Mouse (Mus musculus) retina, postnatal 7 days (tissue): ENCODE data around the gene Actg1.

Source experiments
- DNase-seq: peaks from one replicate; pipeline ENCODE4 v3.0.0-alpha.2; 2012; ENCODE audit warnings: low read depth, low spot score

Gene Actg1

DNA sequence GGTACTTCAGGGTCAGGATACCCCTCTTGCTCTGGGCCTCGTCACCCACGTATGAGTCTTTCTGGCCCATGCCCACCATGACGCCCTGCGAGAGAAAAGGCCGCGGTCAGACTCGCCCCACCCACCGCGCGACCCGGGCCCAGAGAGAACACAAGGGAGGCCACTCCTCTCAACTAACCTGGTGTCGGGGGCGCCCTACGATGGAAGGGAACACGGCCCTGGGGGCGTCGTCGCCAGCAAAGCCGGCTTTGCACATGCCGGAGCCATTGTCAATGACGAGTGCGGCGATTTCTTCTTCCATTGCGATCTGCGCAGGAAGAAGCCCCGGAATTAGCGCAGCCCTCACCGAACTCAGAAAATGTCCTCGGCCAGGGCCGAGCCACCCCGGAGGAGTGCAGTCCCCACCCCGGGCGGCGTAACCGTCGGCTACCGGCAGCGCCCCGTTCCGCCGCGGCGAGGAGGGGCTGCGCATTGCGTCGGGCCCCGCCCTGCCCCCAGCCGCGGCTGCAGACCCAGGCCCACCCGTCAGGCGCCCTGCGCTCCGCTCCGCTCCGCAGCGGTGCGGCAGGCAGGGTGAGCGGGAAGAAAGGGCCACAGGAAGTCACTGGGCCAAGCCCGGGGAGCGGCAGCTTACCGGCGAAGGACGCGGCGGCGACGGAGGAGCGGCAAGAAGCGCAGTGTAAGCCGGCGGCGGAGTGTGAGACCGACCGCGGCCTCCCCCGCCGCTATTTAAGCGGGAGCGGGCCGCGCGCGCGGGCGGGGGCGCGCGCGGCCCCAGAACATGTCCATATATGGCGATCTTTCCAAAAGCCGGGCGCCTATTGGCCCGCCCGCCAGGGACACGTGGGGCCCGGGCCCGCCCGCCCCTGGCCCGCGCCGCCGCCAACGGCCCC, at the start of gene Actg1:
Gene Actg1, minus strand, starts transcription at position 752 of the 893 bp plus-strand sequence.
- DNase-seq: peak; percentile 85

DNA sequence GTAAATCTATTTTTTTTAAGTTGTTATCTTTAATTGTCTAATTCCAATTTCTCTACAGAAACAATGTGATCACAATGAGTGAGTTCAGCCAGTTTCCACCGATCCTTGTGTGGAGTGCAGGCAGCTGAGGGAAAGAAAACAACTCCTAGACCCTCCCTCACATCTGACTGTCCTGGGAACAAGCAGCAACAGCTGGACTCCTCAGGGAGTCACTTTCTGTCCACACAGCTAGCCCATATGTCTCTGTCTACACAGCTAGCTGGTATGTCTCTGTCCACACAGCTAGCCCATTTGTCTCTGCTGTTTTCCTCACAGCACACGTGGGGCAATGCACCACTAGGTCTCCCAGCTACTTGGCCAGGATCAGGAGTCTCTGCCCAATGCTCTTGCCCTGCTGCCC, 49.3 kb upstream of the Actg1 start:
- no peak for DNase-seq

DNA sequence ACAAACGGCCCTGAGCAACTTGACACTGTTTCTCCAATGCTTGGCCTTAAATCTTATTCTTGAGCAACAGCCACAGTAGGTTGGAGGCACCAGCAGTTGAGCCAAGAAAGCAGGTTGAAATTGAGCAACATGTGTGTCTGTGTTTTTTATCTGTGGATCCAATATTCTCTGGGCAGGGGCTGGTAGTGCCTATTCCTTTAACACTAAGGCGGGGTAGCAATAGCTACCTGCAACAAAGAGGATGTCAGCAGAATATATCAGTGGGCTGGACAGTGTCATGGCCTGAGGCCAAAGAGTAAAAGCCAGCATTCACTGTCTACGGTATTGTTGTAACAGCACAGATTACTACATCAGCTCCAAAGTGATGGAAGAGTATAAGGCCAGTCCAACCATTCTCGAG, 47.3 kb upstream of the Actg1 start:
- no peak for DNase-seq

DNA sequence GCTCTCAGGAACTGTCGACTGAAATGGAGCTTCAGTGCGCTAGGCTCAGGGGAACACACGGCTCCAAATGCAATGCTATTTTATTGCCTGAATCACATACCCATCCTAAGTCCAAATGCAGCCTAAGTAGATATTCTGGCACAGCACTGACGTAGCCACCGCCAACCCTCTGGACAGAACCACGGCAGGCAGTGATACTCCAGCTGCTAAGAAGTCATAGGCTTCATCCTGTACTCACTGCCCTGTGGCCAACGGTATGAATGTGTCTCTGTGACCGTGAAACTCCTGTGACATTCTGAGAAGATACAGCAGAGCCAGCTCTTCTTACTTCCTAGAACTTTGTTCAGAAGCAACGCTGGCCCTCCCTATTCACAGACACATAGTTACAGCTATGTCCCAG, 40.2 kb upstream of the Actg1 start:
- no peak for DNase-seq

DNA sequence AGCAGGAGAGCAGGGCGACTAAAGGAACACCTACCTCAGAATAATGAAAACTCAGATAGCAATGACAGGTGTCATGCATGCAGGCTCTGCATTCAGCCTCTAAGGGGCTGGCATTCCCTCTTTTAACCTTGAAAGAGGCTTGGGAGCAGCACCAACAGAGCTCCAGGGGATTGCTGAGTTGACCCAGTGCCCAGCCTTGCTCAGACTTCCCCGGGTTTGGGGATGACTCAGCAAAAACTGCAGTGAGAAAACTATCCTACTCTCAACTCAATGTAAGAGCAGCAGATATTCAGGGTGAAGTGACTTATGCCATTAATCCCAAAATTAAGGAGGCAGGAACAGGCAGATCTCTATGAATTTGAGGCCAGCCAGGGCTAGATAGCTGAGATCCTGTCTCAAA, 38.8 kb upstream of the Actg1 start:
- DNase-seq: no peak

DNA sequence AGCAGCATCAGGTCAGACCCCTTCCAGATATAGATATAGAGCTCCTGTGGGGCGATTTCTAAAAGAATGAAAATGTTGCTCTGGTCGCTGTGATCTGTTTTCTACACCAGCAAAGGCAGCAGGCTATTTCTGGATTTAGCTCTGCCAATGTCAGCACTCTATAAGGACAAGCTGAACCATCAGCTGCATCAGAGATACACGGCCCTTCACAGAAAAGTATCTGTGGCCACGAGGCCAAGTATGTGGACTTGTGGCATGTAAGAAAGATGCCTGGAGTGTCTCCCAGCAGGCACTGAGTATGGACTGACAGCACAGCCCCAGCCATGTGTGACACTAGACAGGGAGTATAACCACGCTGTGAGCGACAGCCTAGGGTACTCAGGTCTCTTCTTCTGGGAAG, 38.3 kb upstream of the Actg1 start:
- no peak for DNase-seq

DNA sequence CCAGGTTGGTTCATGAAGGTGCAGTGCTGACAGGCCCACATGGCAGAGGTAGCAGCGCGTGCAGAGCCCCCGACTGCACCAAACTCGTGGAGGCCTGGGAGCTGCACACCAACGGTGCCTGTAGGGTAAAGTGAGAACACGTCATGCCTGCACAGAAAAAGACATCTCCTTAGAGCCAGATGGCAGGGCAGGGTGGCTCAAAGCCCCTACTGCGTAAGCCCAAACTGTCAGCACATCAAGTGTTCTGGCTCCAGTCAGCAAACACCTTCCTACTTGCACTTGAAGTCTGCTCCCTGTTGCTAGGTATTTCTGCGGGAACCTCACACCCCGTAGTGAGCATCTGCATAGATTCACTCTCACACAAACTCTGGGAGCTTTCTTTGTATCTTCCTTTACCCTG, 34.2 kb upstream of the Actg1 start:
- DNase-seq: no peak

DNA sequence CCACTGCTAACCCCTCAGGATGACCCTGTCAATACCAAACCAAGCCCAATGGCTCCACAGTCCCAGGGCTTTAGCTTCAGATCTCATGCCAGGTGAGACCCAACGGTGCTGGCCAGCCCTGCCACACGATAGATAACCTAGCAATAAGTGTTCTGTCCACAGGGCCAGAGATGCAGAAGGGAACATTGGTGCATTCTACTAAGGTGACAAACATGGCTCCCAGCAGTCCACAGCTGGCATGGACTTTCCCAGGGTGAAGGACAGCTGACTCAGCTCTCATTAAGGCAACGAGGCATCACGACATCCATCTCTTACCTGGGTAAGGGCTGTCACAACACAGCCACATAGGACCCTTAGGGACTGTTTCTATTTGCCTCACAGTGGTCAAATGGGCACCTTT, 32.8 kb upstream of the Actg1 start:
- no peak for DNase-seq

DNA sequence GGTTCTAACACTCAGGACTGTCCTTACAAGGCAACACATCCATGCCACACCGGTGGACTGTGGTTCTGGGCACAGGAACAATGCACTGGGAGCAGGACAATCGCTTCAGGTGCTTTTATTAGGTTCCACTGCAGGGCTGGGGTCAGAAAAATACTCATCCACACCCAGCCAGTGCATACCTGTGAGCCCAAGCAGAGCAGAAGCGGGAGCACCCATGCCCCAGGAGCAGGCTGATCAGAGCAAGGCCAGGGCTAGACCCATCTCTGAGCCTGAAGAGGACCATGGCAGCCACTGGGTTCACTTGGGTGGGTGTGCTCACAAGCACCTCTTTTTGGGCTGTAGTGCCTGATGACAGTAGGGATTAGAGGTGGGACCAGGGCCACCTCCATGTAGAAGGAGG, 31.9 kb upstream of the Actg1 start:
- no peak for DNase-seq

DNA sequence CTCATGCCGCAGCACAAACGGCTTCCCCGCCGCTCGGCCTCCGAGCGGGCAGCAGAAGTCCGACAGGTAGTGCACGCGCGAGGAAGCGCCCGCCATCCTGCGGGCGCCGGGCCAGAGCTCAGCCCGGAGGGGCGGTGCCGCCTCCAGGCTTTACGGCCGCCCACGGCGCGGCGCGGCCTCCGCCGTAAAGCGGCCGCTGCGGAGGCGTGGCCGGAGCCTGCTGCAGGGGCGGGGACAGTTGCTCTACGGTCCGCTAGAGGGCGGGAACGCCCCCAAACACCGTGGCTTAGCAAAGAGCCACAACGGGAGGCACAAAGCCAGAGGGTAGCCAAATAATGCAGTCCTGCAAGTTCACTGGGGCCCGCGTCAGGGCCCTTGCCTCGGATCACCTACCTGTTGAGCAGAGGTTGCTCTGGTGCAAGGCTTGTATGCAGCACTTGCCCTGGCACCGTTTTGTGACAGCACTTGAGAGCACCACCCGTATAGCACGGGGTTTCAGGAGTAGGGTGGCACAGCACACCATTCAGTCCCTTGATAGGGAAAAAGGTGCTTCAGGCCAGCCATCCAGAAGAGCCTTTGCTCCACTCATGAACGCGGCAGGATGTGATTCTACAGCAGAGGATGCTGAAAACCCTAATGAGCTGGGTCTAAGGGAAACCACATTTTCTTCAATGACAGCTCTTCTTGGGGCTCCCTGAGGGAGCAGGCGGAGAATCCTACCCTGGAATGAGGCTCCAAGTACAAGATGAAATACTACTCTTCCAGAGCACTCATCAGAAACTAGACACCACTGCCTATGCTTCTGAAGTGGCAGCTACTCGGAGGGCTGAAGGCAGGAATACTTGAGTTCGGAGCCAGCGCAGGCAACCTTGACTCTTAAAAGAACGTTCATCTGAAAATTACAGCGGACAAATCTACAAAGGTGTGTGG, 30.5 kb upstream of the Actg1 start, which contains the start of gene Faap100:
Gene Faap100, minus strand, starts transcription at position 154 of the 930 bp plus-strand sequence.
- peak; percentile 86 for DNase-seq

DNA sequence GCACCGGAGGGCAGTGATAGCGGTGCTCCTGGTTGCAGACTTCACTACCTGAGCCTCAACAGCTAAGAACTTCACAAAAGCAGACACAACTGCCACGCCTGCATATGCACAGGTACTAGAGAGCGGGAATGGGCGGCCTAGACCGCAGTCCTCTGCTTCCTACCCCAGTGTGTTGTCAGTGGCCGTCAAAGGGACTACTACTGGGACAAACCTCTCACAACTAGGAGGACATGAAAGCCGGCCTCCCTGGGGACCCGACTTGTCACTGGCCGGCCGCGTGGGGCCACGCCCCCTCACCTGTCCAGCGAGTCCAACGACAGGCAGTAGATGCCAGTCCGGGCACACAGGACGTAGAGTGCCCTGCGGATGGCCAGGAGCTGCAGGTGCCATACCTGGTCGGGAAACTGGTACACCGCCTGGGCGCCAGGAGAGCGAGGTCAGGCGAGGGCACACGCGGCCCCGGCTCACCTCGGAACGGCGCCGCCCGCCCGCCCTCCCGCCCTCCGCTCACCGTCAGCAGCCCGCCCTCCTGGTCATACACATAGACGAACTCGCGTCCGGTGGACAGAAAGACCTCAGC, 29.8 kb upstream of the Actg1 start:
- peak; percentile 9 for DNase-seq

DNA sequence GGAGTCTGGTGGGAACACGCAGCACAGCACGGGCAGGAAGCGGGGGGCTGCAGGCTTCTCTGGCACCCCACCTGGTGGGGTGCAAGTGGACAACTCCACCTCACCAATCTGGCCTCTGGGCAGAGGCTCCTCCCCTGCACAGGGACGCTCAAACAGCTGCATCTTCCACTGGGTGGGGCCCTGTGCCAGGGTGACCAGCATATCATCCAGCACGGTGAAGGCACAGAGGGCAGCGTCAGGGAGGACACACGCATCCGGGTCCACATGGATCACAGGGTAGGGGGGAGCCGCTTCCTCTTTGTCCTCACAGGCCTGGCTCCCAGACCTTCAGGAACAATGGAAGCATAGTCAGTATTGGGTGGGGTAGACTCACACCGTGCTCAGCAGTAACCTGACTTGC, 29.0 kb upstream of the Actg1 start:
- DNase-seq: no peak

DNA sequence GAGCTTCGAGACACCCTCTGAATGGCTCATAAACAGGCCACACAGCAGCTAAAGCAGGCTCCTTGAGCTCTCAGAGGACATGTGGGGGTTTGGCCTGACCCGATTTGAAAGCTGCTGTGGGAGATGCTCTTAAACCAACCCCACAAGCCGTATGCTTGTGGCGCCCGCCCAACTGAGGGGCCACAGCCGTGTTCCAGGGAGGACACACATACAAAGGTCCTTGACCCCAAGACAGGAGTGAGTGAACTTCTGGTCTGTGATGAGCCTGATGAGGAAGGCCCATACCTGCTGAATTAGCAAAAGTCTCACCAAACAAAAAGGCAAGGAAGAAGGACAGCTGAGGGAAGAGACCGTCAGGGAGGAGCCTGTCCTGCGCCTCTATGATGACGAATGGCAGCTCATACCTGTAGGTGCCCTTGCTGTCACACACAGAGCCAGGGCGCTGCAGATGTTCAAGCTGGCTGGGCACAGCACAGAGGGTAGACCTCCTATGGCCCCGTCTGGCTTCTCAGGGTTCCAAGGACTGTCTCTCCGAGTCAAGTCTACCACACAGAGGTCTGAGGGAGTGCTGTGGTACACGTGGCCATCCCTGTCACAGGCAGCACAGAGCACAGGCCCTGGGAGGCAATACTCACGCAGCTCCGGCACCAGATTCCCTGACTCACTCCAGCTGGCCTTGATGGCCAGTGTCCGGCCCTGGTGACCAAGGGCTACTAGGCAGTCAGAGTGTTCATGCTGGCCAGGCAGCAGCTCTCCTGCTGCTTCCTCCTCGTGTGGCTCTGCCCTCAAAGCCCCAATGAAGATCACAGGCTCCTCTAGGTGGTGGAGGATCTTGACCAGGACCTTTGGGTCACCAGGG, 28.2 kb upstream of the Actg1 start:
- DNase-seq: no peak

DNA sequence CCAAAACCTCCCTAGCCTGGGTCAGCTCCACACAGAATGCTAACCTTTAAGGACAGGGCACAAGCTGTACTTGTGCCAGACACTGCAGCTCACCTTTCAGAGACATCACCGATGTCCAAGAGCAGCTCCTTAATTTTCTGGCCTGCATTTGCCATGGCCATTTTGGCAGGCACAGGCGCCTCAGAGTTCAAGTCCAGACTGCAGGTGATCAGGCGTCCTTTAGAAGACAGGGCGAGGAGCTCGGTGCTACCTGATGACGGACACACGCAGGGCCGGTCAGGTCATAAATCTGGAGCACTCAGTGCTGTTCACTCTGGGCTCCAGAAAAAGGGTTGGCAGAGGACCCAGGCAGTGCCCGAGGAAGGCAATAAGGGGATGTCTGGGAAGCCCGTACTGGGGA, 27.0 kb upstream of the Actg1 start:
- DNase-seq: no peak

DNA sequence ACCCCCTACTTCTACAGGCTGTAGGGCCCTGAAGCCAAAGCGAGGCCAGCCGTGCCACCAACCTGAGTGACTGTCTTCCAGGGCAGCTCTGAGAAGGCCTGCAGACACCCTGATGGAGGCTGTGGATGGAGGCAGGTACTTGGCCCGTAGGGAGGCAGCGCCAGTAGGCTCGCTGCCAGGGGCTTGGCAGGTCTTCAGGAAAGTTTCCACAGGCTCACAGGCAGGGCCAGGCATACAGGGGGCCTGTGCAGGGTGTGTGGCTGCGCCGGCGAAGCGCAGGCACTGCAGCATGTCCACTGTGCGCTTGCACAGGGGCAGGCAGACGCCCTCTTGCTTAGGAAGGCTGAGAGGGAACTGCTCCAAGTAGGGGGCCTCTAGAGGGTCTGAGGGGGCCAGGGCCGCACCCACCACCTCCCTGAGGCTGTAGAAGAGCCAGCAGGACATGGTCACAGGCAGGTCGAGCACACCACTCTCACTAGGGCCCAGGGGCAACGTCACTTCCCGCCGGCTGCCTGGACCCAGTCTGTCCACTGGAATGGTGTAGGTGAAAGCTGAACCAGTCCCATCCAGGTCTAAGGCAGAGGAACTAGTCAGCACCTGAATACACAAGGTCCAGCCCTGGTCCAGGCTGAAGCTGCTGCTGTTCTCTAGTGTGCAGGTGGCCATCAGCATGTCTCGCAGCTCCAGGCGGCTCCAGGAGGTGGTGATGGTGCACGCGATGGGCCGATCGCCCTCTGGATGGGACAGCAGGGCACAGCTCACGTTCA, 25.7 kb upstream of the Actg1 start:
- DNase-seq: no peak

DNA sequence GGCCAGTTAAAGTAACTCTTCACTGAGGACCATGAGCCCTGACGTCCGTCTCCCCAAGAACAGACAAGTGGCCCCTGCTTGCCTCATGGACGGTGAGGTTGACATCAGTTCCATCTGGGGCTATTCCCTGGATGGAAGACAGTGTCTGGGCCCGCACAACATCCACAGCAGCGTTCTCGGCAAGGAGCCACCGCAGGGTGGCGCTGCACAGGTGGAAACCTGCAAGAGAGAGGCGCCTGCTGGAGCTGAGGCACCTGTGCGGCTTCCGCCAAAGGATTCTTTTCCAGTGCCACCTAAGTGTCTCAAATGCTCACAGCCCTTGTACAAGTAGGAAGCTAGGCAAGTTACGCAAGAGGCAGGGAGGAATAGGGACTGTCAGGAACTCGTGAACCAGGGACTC, 24.7 kb upstream of the Actg1 start:
- no peak for DNase-seq

DNA sequence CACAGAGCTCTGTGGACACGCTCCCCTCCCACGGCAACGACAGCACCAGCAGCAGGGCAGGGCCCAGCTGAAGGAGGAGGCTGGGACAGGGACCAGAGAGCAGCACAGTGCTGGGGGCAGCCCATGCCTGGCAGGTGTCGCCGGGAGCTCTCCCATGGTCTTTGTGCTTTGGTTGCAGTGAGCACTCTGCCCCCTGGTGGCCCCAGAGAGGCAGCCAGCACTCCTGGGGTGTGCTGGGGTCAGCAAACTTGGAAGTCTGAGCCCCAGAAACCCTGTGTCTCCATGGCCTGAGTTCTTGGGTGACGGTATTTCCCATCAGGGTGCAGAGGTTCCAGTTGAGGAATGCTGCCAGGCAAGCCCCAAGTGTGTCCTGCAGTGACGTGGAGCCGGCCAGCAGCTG, 21.3 kb upstream of the Actg1 start:
- no peak for DNase-seq

DNA sequence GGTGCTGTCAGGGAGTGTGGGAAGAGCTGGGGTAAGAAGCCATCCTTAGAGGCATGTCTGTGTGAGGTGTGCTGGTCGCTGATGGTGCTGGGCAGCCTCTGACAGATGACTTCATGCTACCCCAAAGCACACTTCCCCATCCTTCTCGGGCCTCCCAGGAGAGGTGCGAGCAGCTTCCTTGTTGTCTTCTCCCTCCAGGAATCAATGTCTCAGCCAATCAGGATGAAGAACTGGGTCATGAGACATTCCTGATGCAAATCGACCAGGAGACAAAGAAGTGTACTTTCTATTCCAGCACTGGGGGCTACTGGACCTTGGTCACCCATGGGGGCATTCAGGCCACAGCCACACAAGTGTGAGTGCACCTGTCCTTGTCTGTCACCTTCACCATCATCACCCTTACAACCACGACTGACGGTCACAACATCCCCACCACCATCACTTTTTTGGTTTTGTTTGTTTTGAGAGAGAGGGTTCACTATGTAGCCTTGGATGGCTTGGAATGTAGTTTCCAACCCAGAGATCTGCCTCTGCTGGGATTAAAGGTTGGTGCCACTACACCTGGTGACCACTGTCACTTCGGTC, 18.2 kb upstream of the Actg1 start:
- DNase-seq: no peak

DNA sequence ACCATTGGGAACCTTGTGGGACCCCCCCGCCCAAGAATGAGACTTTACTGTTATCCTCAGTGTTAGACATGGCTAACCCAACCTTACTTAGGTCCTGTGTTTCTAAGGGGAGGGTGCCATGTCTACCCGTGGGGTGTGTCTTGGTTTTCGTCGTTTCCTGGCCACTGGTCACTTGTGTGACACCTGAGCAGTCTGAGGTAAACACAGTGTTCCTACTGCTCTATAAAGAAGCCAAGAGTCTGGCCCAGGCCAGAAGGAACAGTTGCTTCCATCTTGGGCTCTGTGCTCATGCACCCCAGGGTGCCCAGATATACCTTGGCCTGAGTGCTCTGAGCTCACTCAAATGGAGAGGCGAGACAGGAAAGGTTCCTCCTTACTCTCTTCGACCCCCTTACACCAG, 14.5 kb upstream of the Actg1 start:
- DNase-seq: no peak

DNA sequence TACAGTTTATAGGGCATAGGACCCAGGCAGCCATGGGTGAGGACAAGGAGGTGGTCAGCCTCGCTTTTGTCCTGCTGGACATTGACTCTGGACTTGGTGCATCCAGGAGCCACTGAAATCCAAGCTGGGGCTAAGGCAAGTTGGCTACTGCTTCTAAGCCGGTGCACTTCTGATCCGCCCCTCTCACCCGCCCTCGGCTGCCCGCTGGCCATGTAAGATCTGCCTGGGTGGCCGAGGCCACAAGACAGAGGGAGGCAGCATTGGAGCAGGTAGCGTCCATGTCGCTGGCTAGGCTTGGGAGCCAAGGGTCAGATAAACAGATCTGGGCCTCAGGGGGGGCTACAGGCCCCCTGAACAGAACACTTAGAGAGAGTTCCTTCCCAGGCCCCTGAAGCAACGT, 13.0 kb upstream of the Actg1 start, which contains the start of gene Fscn2:
Gene Fscn2, plus strand, starts transcription at position 240 of the 400 bp plus-strand sequence.
- no peak for DNase-seq
